Mouse (Mus musculus) neural tube, embryonic 12.5 days (tissue): Measurements from ENCODE around the gene Tyrp1. TPM values are rescaled to one million over a fixed set of nuclear protein-coding genes. Genes with fewer than 3 reads are reported as not detected.
A peak's percentile ranks its signal among the peaks of the same experiment; 100 is the strongest.

ENCODE experiments used
- ATAC-seq: fragments of 200-750 bp; cut with Nextera tagmentation; 2 replicates; pipeline ENCODE4 v1.8.0; 2017; ENCODE audit warnings: low read depth, mild to moderate bottlenecking, moderate TSS enrichment, moderate library complexity; ENCODE audit not compliant: low FRiP score
- H3K27ac ChIP-seq: fragments of 300-500 bp; sonication (generic); 2 replicates; pipeline ENCODE4 v1.5.1; 2016
- H3K27me3 ChIP-seq: fragments of 300-500 bp; sonication (generic); replicated peaks from 2 replicates; pipeline ENCODE4 v1.6.1; 2016; ENCODE audit warnings: mild to moderate bottlenecking
- H3K36me3 ChIP-seq: fragments of 300-500 bp; sonication (generic); 2 replicates; pipeline ENCODE4 v1.6.1; 2016; ENCODE audit warnings: mild to moderate bottlenecking
- H3K4me1 ChIP-seq: fragments of 300-500 bp; sonication (generic); 2 replicates; pipeline ENCODE4 v1.6.1; 2016
- H3K4me2 ChIP-seq: fragments of 300-500 bp; sonication (generic); replicated peaks from 2 replicates; pipeline ENCODE4 v1.6.1; 2016; ENCODE audit warnings: mild to moderate bottlenecking
- H3K4me3 ChIP-seq: fragments of 300-500 bp; sonication (generic); 2 replicates; pipeline ENCODE4 v1.5.1; 2016
- H3K9ac ChIP-seq: fragments of 300-500 bp; sonication (generic); 2 replicates; pipeline ENCODE4 v1.6.1; 2016; ENCODE audit warnings: mild to moderate bottlenecking
- H3K9me3 ChIP-seq: fragments of 300-500 bp; sonication (generic); 2 replicates; pipeline ENCODE4 v1.6.1; 2016; ENCODE audit warnings: mild to moderate bottlenecking
- WGBS: fragments of 180-500 bp; shearing (Covaris S2); methylation state at CpG from one replicate; pipeline ENCODE4 v1.1.7; 2016; 5-methylcytosine and 5-hydroxymethylcytosine counted together
- polyA plus RNA-seq: library from polyadenylated mRNA; unstranded; fragments of >200 nt; fragmentation: Nextera tagmentation; extraction: Ambion mirVana; gene quantifications from 2 replicates; pipeline ENCODE4 v1.2.1, GENCODE M21; 2016

Tyrp1 gene
- polyA plus RNA-seq: not detected in 2 replicates

- no peak for ATAC-seq
- Histone ChIP-seq H3K9ac (no peak within 1 kb of the TSS), H3K9me3 (no peaks in the 10 kb centered on the region), H3K4me2 (no peak within 1 kb of the TSS), H3K27me3 (no peaks in the 10 kb centered on the region), H3K27ac (no peak within 1 kb of the TSS), H3K36me3 (no peaks in the 10 kb centered on the region), H3K4me3 (no peak within 1 kb of the TSS), H3K4me1 (no peaks in the 10 kb centered on the region)
- WGBS: 65% methylated on average over 3 of the region's 3 CpGs
These were observed at the start of gene Tyrp1 for GRCm38 (mm10) chr4:80834050-80834449. Gene Tyrp1, plus strand, starts transcription at chr4:80834123.

- Histone ChIP-seq H3K27me3 (no peaks in the 10 kb centered on the region), H3K27ac (no peak overlapping the region), H3K9me3 (no peaks in the 10 kb centered on the region), H3K4me1 (no peaks in the 10 kb centered on the region), H3K36me3 (no peaks in the 10 kb centered on the region), H3K4me3 (no peak overlapping the region), H3K4me2 (no peak overlapping the region), H3K9ac (no peak overlapping the region)
- no peak for ATAC-seq
- 77% methylated on average over 1 of the region's 1 CpGs for WGBS
These were observed 45.6 kb upstream of the Tyrp1 start for GRCm38 (mm10) chr4:80788339-80788738.

DNA sequence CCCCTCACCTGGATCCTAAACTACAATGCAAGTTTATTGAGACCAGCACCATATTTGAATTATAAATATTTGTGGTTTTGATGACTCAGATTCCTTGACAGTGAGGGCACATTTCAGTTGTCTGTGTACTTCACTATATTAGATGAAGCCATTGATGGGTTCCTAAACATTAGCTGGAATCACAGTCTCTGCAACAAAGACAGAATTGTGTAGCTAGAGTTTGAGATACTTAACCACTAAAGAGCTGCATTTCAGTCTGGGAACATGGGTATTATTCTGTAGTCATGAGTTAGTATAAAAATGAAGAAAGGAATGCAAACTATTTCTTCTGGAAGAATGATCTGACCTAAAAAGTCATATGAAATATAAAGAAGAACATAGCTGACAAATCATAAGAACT, 14.4 kb upstream of the Tyrp1 start:
- H3K4me1 ChIP-seq: no peaks in the 10 kb centered on the region
- no peaks in the 10 kb centered on the region for H3K27me3 ChIP-seq
- no peaks in the 10 kb centered on the region for H3K9me3 ChIP-seq
- no peaks in the 10 kb centered on the region for H3K36me3 ChIP-seq
- no peak overlapping the region for H3K27ac ChIP-seq
- no peak overlapping the region for H3K4me3 ChIP-seq
- H3K9ac ChIP-seq: no peak overlapping the region
- no peak overlapping the region for H3K4me2 ChIP-seq
- ATAC-seq: no peak

DNA sequence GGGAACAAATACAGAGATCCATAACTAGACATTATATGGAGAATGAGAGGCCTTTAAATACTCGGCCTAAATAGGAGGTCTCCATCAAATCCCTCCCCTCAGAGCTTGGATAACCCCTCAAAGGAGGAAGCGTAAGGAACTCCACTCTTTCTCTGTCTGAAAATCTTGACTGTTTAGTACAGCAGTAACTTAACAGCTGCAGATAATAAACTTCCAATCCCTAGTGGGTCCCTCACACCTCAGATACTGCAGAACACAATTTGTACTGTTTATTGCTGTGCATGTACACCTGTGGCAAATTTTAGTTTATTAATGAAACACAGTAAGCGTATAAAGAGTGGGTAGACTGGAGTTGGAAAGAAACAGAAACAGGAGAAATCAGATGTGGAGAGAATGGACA, 12.0 kb upstream of the Tyrp1 start:
- H3K36me3 ChIP-seq: no peaks in the 10 kb centered on the region
- no peak overlapping the region for H3K27ac ChIP-seq
- H3K9ac ChIP-seq: no peak overlapping the region
- no peak overlapping the region for H3K4me3 ChIP-seq
- H3K9me3 ChIP-seq: no peaks in the 10 kb centered on the region
- WGBS: 91% methylated on average over 3 of the region's 3 CpGs
- H3K4me2 ChIP-seq: no peak overlapping the region
- ATAC-seq: no peak
- no peaks in the 10 kb centered on the region for H3K27me3 ChIP-seq
- no peaks in the 10 kb centered on the region for H3K4me1 ChIP-seq

GRCm38 (mm10) chr4:80828232-80828631, 5.7 kb upstream of the Tyrp1 start:
- no peak for ATAC-seq
- H3K4me3 ChIP-seq: no peak overlapping the region
- H3K4me2 ChIP-seq: no peak overlapping the region
- no peak overlapping the region for H3K27ac ChIP-seq
- H3K9me3 ChIP-seq: no peaks in the 10 kb centered on the region
- H3K36me3 ChIP-seq: no peaks in the 10 kb centered on the region
- WGBS: 59% methylated on average over 2 of the region's 2 CpGs
- H3K27me3 ChIP-seq: no peaks in the 10 kb centered on the region
- no peak overlapping the region for H3K9ac ChIP-seq
- H3K4me1 ChIP-seq: no peaks in the 10 kb centered on the region

- Histone ChIP-seq H3K27ac (no peak overlapping the region), H3K4me2 (no peak overlapping the region), H3K36me3 (no peaks in the 10 kb centered on the region), H3K4me1 (no peaks in the 10 kb centered on the region), H3K9me3 (no peaks in the 10 kb centered on the region), H3K27me3 (no peaks in the 10 kb centered on the region), H3K9ac (no peak overlapping the region), H3K4me3 (no peak overlapping the region)
- 79% methylated on average over 4 of the region's 4 CpGs for WGBS
- ATAC-seq: no peak
These were observed 5.4 kb downstream of the Tyrp1 start for GRCm38 (mm10) chr4:80839317-80839716.

DNA sequence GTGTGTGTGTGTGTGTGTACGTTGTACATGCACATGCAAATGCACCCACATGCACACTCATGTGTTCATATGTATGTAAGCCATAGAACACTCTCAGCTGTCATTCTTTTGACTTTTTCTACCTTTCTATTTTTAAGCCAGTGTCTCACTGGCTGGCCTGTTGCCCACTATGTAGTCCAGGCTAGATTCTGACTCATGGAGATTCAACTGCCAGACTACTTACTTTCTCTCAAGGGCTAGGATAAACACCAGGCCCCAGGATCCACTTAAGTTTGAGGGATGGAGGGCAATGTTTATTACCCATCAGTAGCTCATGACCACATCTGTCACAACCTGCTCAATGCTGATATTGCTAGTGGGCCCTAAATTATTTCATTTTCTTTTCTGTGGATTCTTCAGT, 8.1 kb downstream of the Tyrp1 start:
- Histone ChIP-seq H3K4me2 (no peak overlapping the region), H3K27me3 (no peaks in the 10 kb centered on the region), H3K9ac (no peak overlapping the region), H3K4me3 (no peak overlapping the region), H3K36me3 (no peaks in the 10 kb centered on the region), H3K4me1 (no peaks in the 10 kb centered on the region), H3K9me3 (no peaks in the 10 kb centered on the region), H3K27ac (no peak overlapping the region)
- WGBS: 86% methylated on average over 1 of the region's 1 CpGs
- no peak for ATAC-seq

GRCm38 (mm10) chr4:80843752-80844151, 9.8 kb downstream of the Tyrp1 start:
- Histone ChIP-seq H3K9me3 (no peaks in the 10 kb centered on the region), H3K4me3 (no peak overlapping the region), H3K9ac (no peak overlapping the region), H3K4me2 (no peak overlapping the region), H3K27ac (no peak overlapping the region), H3K36me3 (no peaks in the 10 kb centered on the region), H3K27me3 (no peaks in the 10 kb centered on the region), H3K4me1 (no peaks in the 10 kb centered on the region)
- ATAC-seq: no peak

GRCm38 (mm10) chr4:80846052-80846451, 12.1 kb downstream of the Tyrp1 start:
- H3K4me1 ChIP-seq: no peaks in the 10 kb centered on the region
- H3K4me2 ChIP-seq: no peak overlapping the region
- no peak for ATAC-seq
- no peak overlapping the region for H3K9ac ChIP-seq
- H3K27me3 ChIP-seq: no peaks in the 10 kb centered on the region
- no peaks in the 10 kb centered on the region for H3K9me3 ChIP-seq
- H3K36me3 ChIP-seq: no peaks in the 10 kb centered on the region
- H3K27ac ChIP-seq: no peak overlapping the region
- no peak overlapping the region for H3K4me3 ChIP-seq
- WGBS: 83% methylated on average over 3 of the region's 3 CpGs

DNA sequence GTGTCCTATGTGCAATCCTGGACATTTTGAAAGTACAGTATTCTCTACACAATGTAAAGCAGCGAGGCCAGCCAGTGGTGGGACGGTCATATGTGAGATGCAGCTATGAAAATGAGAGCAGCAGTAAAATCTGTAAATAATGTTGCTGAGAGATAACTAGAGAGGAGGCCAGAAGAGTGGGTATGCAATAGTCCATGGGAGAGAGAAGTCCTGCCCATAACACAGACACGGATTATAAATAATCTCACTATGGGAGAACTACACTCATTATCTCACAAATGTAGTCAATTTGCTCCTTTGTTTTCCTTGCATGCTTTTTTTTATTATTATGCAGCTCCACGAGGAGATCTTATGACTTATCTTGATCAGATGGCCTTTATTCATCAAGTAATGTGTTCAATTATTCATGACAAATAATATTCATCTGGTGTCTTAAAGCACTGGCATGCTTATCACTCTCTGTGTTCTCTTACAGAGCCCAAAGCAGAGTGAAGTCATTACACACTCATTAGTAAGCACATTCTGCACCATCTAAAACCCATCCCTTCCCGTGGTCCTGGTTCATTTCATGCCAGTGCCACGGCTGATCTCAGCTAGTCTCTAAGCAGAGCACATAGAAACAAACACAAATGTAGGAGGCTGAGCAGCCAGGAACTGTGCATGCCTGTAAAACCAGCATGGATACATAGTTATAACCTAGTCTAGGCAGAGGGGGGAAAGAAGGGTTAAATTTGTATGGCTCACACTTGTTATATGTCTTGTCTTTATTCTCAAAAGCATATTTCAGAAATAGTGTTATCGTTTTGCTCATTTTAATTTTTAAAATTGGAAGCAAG, 18.9 kb downstream of the Tyrp1 start:
- Histone ChIP-seq H3K27me3 (no peaks in the 10 kb centered on the region), H3K36me3 (no peaks in the 10 kb centered on the region), H3K4me3 (no peak overlapping the region), H3K4me1 (no peaks in the 10 kb centered on the region), H3K9me3 (no peaks in the 10 kb centered on the region), H3K9ac (no peak overlapping the region), H3K27ac (no peak overlapping the region), H3K4me2 (no peak overlapping the region)
- ATAC-seq: 0 out of 2 replicates have a peak, but pooled peaks have one; percentile 13
- 73% methylated on average over 7 of the region's 7 CpGs for WGBS

DNA sequence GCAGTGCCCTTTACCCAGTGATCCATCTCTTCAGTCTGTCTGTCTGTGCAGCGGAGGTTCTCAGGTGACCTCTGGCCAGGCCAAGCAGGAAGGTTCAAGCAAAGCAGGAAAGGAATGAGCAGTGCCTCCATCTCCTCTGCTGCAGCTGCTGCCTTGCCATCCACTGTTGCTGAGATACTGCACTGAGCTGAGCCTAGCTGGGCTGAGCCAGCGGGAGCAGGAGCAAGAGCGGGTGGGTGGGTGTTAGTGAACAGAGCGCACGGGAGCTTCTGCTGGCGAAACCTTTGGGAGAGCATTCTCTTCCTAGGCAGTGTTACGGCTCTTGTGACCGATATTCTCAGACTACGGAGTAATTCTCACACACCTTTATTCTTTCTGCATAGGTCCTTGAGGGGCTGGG, 21.6 kb downstream of the Tyrp1 start:
- Histone ChIP-seq H3K36me3 (no peaks in the 10 kb centered on the region), H3K4me1 (no peaks in the 10 kb centered on the region), H3K4me2 (no peak overlapping the region), H3K4me3 (no peak overlapping the region), H3K9ac (no peak overlapping the region), H3K9me3 (no peaks in the 10 kb centered on the region), H3K27me3 (no peaks in the 10 kb centered on the region), H3K27ac (no peak overlapping the region)
- 82% methylated on average over 9 of the region's 9 CpGs for WGBS
- no peak for ATAC-seq

GRCm38 (mm10) chr4:80862962-80863361, 29.0 kb downstream of the Tyrp1 start:
- H3K9ac ChIP-seq: no peak overlapping the region
- no peaks in the 10 kb centered on the region; the same call in 1 of the 2 replicates for H3K4me1 ChIP-seq
- no peaks in the 10 kb centered on the region for H3K36me3 ChIP-seq
- no peaks in the 10 kb centered on the region for H3K27me3 ChIP-seq
- no peak overlapping the region for H3K4me3 ChIP-seq
- 77% methylated on average over 9 of the region's 9 CpGs for WGBS
- no peak overlapping the region for H3K4me2 ChIP-seq
- no peak overlapping the region for H3K27ac ChIP-seq
- no peak for ATAC-seq
- H3K9me3 ChIP-seq: no peaks in the 10 kb centered on the region

GRCm38 (mm10) chr4:80863906-80864305, 30.0 kb downstream of the Tyrp1 start:
- ATAC-seq: no peak
- H3K27ac ChIP-seq: no peak overlapping the region

More at GRCm38 (mm10) chr4:80863906-80864305, 30.0 kb downstream of the Tyrp1 start:
- H3K9me3 ChIP-seq: no peaks in the 10 kb centered on the region
- no peak overlapping the region for H3K4me2 ChIP-seq
- H3K36me3 ChIP-seq: no peaks in the 10 kb centered on the region
- no peaks in the 10 kb centered on the region for H3K27me3 ChIP-seq
- no peaks in the 10 kb centered on the region; the same call in 1 of the 2 replicates for H3K4me1 ChIP-seq
- no peak overlapping the region for H3K4me3 ChIP-seq
- no peak overlapping the region for H3K9ac ChIP-seq
- WGBS: 71% methylated on average over 7 of the region's 7 CpGs
